Mouse (Mus musculus) stomach, postnatal 0 days (tissue): ENCODE data around the gene Cmip.

Experiments
- CTCF ChIP-seq: IDR thresholded peaks from 2 replicates; pipeline ENCODE4 v1.5.1; 2016; ENCODE audit warnings: antibody characterized with exemption, low read depth, mild to moderate bottlenecking, moderate library complexity
- EP300 ChIP-seq: optimal IDR thresholded peaks from 2 replicates; pipeline ENCODE3; 2016; ENCODE audit warnings: antibody characterized with exemption

GRCm38 (mm10) chr8:117472332-117472731 is 215.5 kb downstream of the Cmip start:
- TF ChIP-seq CTCF (no peak), EP300 (no peak)
